Mouse (Mus musculus): ENCODE measurements around the gene Cadm1. TPM values are rescaled to one million over a fixed set of nuclear protein-coding genes. Genes with fewer than 3 reads are reported as not detected.
A peak's percentile ranks its signal among the peaks of the same experiment; 100 is the strongest.

Gene Cadm1
- polyA plus RNA-seq, 1 experiment from 2014 or later = 206 TPM

DNA sequence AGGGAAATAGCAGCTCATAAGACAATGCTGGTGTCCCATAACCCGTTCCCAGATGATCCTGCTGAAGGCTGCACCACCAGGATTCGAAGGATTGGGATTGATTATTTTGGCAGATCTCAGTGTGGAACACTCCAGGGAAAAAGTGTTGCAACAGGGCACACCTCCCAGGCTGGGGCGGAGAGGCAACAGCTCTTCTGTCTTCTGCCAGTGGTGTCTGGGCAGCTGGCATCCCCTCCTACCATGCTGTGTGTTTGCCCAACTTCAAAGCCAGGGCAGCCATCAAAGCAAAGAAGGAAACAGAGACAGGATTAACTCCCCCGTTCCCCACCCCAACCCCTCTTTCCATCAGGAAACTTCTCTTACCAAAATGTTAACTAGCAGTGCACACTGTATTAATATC is 13.7 kb upstream of the Cadm1 start:
- no peak overlapping the region for H3K4me3 ChIP-seq (ENCODE audit: low read depth, low read length)
- no peak overlapping the region for H3K4me2 ChIP-seq (ENCODE audit: low read length)
- DNase-seq (ENCODE audit: low spot score) (no peak), ATAC-seq (no peak)
- no peak overlapping the region for H3K27ac ChIP-seq (ENCODE audit: low read depth, low read length)
- no peak overlapping the region for H3K9ac ChIP-seq (ENCODE audit: low read length)
- H3K36me3 ChIP-seq (ENCODE audit: control insufficient read depth, insufficient read depth, low read length) = no peaks in the 10 kb centered on the region
- no peaks in the 10 kb centered on the region for H3K9me3 ChIP-seq (replicated peaks; ENCODE audit: control insufficient read depth, low read length)
- no peaks in the 10 kb centered on the region for H3K27me3 ChIP-seq (replicated peaks; ENCODE audit: control insufficient read depth, insufficient read depth, low read length)
- 45% methylated on average over 4 of the region's 4 CpGs for WGBS
- H3K4me1 ChIP-seq (ENCODE audit: control insufficient read depth, insufficient read depth, low read length) = no peaks in the 10 kb centered on the region

DNA sequence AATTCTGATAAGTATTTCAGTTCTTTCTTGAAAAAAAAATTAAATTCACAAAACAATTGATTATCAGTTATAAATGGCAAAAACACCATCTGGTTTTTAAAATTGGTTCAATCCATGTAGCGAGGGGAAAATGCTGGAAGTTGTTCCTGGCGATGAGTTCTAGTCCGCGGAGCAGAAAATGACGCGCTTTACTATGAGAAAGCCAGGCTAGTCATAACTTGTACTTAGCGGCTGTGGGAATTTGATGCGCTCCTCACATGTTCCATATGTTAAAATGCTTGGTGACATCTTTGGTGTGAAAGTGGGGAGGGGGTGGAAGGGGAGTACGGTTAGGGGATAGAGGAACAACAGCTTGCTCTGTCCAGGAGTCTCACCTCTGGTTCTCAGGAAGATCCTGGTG is 2.7 kb upstream of the Cadm1 start:
- no peaks in the 10 kb centered on the region for H3K36me3 ChIP-seq (ENCODE audit: control insufficient read depth, insufficient read depth, low read length)
- no peaks in the 10 kb centered on the region for H3K9me3 ChIP-seq (replicated peaks; ENCODE audit: control insufficient read depth, low read length)
- no peaks in the 10 kb centered on the region for H3K27me3 ChIP-seq (replicated peaks; ENCODE audit: control insufficient read depth, insufficient read depth, low read length)
- H3K27ac ChIP-seq (ENCODE audit: low read depth, low read length) = no peak overlapping the region
- H3K4me1 ChIP-seq (ENCODE audit: control insufficient read depth, insufficient read depth, low read length) = peaks cover 4% of the 10 kb centered on the region; the same call in 1 of the 2 replicates
- 87% methylated on average over 9 of the region's 9 CpGs for WGBS
- no peak overlapping the region for H3K9ac ChIP-seq (ENCODE audit: low read length)
- H3K4me2 ChIP-seq (ENCODE audit: low read length) = no peak overlapping the region
- DNase-seq (ENCODE audit: low spot score) (peak; percentile 67), ATAC-seq (no peak)
- H3K4me3 ChIP-seq (ENCODE audit: low read depth, low read length) = no peak overlapping the region

- H3K27ac ChIP-seq (ENCODE audit: low read depth, low read length) = no peak overlapping the region
- H3K27me3 ChIP-seq (replicated peaks; ENCODE audit: control insufficient read depth, insufficient read depth, low read length) = no peaks in the 10 kb centered on the region
- peak; percentile 31 for DNase-seq (ENCODE audit: low spot score)
These were observed 2.2 kb upstream of the Cadm1 start for GRCm38 (mm10) chr9:47527741-47528140.

DNA sequence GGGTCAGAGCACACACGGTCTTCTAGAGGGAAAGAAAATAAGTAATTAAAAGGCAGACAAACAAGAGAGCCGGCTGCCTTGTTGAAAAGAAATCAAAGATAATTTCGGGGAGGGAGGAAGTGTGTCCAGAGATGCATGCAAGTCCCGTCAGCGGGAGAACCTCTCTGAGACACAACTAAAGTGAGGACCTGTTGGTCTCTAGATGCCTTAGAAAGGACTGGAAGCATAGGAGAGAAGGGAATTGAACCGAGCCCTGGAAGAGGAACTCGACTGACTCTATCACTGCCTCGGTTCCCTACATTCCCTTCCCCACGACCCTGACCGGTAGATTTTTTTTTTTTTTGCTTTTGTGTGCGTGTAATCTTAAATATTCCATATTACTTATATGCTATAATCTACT is 791 bp upstream of the Cadm1 start:
- ATAC-seq (no peak), DNase-seq (ENCODE audit: low spot score) (no peak)
- Histone ChIP-seq H3K4me1 (ENCODE audit: control insufficient read depth, insufficient read depth, low read length) (peaks cover 18% of the 10 kb centered on the region), H3K4me3 (ENCODE audit: low read depth, low read length) (peak overlapping the region; percentile 76), H3K36me3 (ENCODE audit: control insufficient read depth, insufficient read depth, low read length) (no peaks in the 10 kb centered on the region), H3K9me3 (replicated peaks; ENCODE audit: control insufficient read depth, low read length) (no peaks in the 10 kb centered on the region), H3K4me2 (ENCODE audit: low read length) (peak overlapping the region; percentile 65), H3K27me3 (replicated peaks; ENCODE audit: control insufficient read depth, insufficient read depth, low read length) (no peaks in the 10 kb centered on the region), H3K9ac (ENCODE audit: low read length) (peak overlapping the region; percentile 78; the same call in 1 of the 2 replicates), H3K27ac (ENCODE audit: low read depth, low read length) (no peak overlapping the region; the same call in 1 of the 2 replicates)
- 1% methylated on average over 11 of the region's 11 CpGs for WGBS

More at GRCm38 (mm10) chr9:47527741-47528140, 2.2 kb upstream of the Cadm1 start:
- ATAC-seq = no peak
- Histone ChIP-seq H3K9ac (ENCODE audit: low read length) (no peak overlapping the region), H3K4me1 (ENCODE audit: control insufficient read depth, insufficient read depth, low read length) (peaks cover 6% of the 10 kb centered on the region), H3K4me3 (ENCODE audit: low read depth, low read length) (no peak overlapping the region), H3K4me2 (ENCODE audit: low read length) (no peak overlapping the region), H3K9me3 (replicated peaks; ENCODE audit: control insufficient read depth, low read length) (no peaks in the 10 kb centered on the region), H3K36me3 (ENCODE audit: control insufficient read depth, insufficient read depth, low read length) (no peaks in the 10 kb centered on the region)
- whole genome bisulfite sequencing = 78% methylated on average over 5 of the region's 5 CpGs

GRCm38 (mm10) chr9:47530544-47530921 is 560 bp downstream of the Cadm1 start:
- H3K9ac ChIP-seq (ENCODE audit: low read length) = peak overlapping the region; percentile 95
- 2% methylated on average over 19 of the region's 30 CpGs for WGBS
- ATAC-seq = peak; percentile 47

GRCm38 (mm10) chr9:47530922-47531850 is 1.2 kb downstream of the Cadm1 start:
- Histone ChIP-seq H3K9ac (ENCODE audit: low read length) (peak overlapping the region; percentile 95), H3K27me3 (replicated peaks; ENCODE audit: control insufficient read depth, insufficient read depth, low read length) (no peaks in the 10 kb centered on the region), H3K9me3 (replicated peaks; ENCODE audit: control insufficient read depth, low read length) (no peaks in the 10 kb centered on the region), H3K4me2 (ENCODE audit: low read length) (peak overlapping the region; percentile 88), H3K36me3 (ENCODE audit: control insufficient read depth, insufficient read depth, low read length) (no peaks in the 10 kb centered on the region), H3K27ac (ENCODE audit: low read depth, low read length) (peak overlapping the region; percentile 92), H3K4me3 (ENCODE audit: low read depth, low read length) (peak overlapping the region; percentile 76), H3K4me1 (ENCODE audit: control insufficient read depth, insufficient read depth, low read length) (peaks cover 31% of the 10 kb centered on the region)
- peak; percentile 1; the same call in 1 of the 2 replicates for ATAC-seq
- under 1% methylated on average over 109 of the region's 110 CpGs for WGBS
- peak; percentile 74 for DNase-seq (ENCODE audit: low spot score)

More at GRCm38 (mm10) chr9:47530544-47530921, 560 bp downstream of the Cadm1 start:
- Histone ChIP-seq H3K9me3 (replicated peaks; ENCODE audit: control insufficient read depth, low read length) (no peaks in the 10 kb centered on the region), H3K27me3 (replicated peaks; ENCODE audit: control insufficient read depth, insufficient read depth, low read length) (no peaks in the 10 kb centered on the region), H3K27ac (ENCODE audit: low read depth, low read length) (peak overlapping the region; percentile 92), H3K4me1 (ENCODE audit: control insufficient read depth, insufficient read depth, low read length) (peaks cover 28% of the 10 kb centered on the region), H3K4me3 (ENCODE audit: low read depth, low read length) (peak overlapping the region; percentile 76), H3K4me2 (ENCODE audit: low read length) (peak overlapping the region; percentile 88), H3K36me3 (ENCODE audit: control insufficient read depth, insufficient read depth, low read length) (no peaks in the 10 kb centered on the region)
- no peak for DNase-seq (ENCODE audit: low spot score)

- DNase-seq (ENCODE audit: low spot score) = peak; percentile 69
These were observed 2.4 kb downstream of the Cadm1 start for GRCm38 (mm10) chr9:47532215-47532865.

DNA sequence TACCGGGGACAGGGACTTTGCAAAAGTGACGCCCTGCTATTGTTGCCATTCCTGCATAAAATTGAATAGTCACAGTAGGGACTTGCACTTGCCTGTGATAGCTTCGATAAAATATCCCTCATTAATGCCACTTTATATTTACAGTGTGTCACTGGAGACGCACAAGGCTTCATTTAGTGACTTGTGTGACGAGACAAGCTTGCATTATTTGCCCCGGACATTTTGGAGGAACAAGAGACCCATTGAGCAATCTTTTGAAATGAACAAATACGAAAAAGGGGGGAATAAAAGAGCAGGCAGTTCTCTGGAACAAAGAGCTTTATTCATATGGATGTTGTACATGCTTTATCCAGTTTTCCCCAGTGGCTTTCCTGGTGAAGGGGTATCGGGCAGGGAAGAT is 3.5 kb downstream of the Cadm1 start:
- no peaks in the 10 kb centered on the region for H3K27me3 ChIP-seq (replicated peaks; ENCODE audit: control insufficient read depth, insufficient read depth, low read length)
- peak overlapping the region; percentile 88 for H3K4me2 ChIP-seq (ENCODE audit: low read length)
- H3K27ac ChIP-seq (ENCODE audit: low read depth, low read length) = peak overlapping the region; percentile 21; the same call in 1 of the 2 replicates
- DNase-seq (ENCODE audit: low spot score) = peak; percentile 57
- H3K36me3 ChIP-seq (ENCODE audit: control insufficient read depth, insufficient read depth, low read length) = peaks cover 13% of the 10 kb centered on the region
- ATAC-seq = no peak
- peak overlapping the region; percentile 76 for H3K4me3 ChIP-seq (ENCODE audit: low read depth, low read length)
- H3K9me3 ChIP-seq (replicated peaks; ENCODE audit: control insufficient read depth, low read length) = no peaks in the 10 kb centered on the region
- WGBS = under 1% methylated on average over 8 of the region's 8 CpGs
- H3K9ac ChIP-seq (ENCODE audit: low read length) = peak overlapping the region; percentile 95
- H3K4me1 ChIP-seq (ENCODE audit: control insufficient read depth, insufficient read depth, low read length) = peaks cover 31% of the 10 kb centered on the region

More at GRCm38 (mm10) chr9:47532215-47532865, 2.4 kb downstream of the Cadm1 start:
- 0 out of 2 replicates have a peak, but pooled peaks cover 5% of the 10 kb centered on the region for H3K36me3 ChIP-seq (ENCODE audit: control insufficient read depth, insufficient read depth, low read length)
- peak overlapping the region; percentile 76 for H3K4me3 ChIP-seq (ENCODE audit: low read depth, low read length)
- H3K27ac ChIP-seq (ENCODE audit: low read depth, low read length) = no peak overlapping the region; the same call in 1 of the 2 replicates
- H3K4me1 ChIP-seq (ENCODE audit: control insufficient read depth, insufficient read depth, low read length) = peaks cover 31% of the 10 kb centered on the region
- WGBS = 1% methylated on average over 20 of the region's 20 CpGs
- no peaks in the 10 kb centered on the region for H3K27me3 ChIP-seq (replicated peaks; ENCODE audit: control insufficient read depth, insufficient read depth, low read length)
- ATAC-seq = no peak
- H3K4me2 ChIP-seq (ENCODE audit: low read length) = peak overlapping the region; percentile 88
- H3K9ac ChIP-seq (ENCODE audit: low read length) = peak overlapping the region; percentile 95
- H3K9me3 ChIP-seq (replicated peaks; ENCODE audit: control insufficient read depth, low read length) = no peaks in the 10 kb centered on the region
